Mouse (Mus musculus): ENCODE measurements around the gene Slc16a4. TPM values are rescaled to one million over a fixed set of nuclear protein-coding genes. Genes with fewer than 3 reads are reported as not detected.

The Slc16a4 gene
- 0.51 and 0.92 TPM in 2 replicates for polyA plus RNA-seq (2015; fragmentation: Nextera tagmentation; extraction: Ambion mirVana)

DNA sequence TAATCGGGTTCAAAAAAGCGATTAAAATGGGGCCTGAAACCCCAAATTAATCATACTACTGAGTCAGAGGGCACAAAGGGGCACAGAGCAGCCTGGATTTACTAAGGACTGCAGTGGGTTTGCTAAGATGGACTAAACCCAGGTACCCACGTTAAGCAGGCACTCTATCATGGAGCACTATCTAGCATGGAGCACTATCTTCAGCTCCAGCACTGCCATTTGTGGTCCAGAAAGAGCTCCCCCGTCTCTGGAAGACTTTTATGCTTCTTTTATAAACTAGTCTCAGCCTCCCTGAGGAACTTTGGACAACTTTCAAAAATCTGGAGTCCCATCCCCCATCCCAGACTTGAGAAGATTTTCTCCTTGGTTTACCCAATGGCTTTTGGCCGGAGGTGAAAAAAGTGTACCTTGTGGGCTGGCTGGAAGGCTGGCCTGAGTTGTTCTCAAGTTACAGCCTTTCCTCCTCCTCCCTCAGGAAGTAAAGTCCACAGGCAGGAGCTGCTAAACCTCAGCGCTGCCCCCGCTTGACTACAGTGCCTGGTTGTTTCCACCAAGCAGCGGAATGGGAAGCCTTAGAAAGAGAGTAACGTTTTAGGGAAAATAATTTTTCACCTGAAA, at the start of gene Slc16a4:
Gene Slc16a4 (plus strand): TSS at position 467 of the 618 bp plus-strand sequence.
- no peak for DNase-seq (ENCODE audit: low spot score)

DNA sequence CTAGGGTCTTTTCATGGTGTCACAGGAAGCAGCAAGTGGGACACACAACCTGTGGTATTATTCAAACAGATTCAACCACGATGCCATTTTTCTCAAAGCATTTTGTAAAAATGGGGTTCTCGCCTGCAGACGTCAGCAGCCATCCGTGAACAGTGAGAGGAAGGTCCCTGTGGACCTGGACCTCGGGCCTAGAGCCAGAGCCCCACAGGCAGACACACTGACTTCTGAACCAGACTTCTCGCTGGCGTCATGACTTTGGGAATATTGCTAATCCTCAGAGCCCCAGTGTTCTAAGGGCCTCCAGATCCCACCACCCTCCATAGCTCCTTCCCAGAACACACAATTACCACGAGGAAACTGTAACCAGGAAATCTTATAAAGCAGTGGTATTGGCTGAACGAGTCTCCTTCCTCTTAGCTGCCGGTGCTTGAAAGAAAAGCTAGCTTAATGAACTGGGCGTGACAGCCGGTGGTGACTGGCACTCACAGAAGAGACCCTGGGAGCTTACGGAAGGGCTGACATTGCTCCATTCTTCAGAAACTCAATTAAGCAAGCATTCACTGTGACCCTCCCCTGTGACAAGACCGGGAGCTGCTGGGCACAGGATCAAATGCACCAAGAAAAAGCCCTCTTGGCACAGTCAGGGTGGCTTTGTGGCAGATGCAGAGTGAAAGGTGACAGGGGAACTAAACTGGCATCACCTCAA, 49.5 kb upstream of the Slc16a4 start:
- DNase-seq (ENCODE audit: low spot score): no peak

DNA sequence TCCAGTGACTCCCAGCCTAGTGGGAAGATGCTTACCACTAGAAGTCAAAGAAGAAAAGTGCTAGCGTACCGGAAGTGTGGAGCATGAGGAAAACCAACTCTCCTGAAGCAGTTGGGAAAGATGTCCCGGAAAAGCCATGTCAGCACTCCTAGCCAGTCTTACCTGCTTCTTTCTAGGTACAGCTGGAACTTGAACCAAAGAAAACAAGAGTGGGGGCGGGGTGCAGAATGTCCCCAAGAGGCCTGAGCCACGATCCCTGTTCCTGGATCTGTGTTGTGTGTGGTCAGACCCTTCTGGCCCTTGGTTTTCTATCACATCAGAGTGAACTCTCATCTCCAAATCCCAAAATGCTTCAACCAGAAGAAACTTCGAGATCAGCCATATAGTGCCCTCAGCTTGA, 44.2 kb upstream of the Slc16a4 start:
- DNase-seq (ENCODE audit: low spot score): no peak

DNA sequence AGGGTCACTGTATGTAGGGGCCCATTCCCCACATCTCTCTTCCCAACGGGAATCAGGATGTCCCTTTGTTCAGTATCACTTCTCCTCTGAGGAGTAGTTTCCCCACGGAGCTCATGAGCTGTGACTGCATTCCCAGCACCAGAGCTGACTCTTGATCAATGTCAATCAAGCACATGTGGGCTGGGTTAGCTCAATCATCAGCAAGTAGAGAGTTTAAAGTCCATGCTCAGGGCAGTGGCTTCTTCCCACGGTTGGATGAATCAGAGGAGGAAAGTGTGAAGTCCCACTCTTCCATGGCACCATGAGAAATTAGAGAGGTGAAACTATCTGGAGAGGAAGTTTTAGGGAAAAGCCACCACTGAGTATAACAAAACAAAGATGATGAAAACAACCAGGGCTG, 42.0 kb upstream of the Slc16a4 start:
- no peak for DNase-seq (ENCODE audit: low spot score)

DNA sequence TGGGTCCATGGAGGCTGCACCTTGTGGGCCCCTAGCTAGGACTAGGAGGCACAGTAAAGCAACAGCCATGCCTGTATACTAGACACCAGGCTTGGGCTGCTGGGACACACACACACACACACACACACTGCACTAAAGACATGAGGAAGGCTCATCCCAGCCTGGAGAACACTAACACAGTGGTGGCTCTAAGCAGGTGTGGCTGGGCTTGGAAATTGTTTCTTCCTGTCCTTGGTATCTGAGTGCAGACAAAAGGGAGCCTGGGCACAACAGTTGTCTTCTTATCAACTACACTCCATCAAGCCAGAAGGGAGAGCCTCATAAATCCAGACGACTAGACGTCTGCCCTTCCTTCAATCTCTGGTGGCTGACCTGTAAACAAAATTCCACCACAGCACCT, 40.7 kb upstream of the Slc16a4 start:
- DNase-seq (ENCODE audit: low spot score): no peak

DNA sequence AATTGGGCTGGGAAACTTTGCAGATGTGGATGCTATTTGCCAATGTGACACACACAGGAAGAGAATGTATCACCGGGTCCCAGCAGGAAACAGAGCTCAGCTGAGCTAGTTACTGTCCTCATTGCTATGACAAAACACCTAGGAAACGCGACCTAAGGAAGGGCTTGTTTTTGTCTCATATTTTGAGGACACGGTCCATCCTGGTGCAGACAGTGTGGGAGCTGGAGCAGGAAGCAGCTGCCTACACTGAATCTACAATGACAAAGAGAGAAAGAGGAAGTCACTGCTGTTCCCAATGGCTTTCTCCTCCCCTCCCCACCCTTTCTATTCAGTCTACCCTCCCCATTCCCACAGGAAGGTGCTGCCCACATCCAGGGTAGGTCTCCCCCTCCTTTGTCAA, 39.0 kb upstream of the Slc16a4 start:
- peak; percentile 12 for DNase-seq (ENCODE audit: low spot score)

DNA sequence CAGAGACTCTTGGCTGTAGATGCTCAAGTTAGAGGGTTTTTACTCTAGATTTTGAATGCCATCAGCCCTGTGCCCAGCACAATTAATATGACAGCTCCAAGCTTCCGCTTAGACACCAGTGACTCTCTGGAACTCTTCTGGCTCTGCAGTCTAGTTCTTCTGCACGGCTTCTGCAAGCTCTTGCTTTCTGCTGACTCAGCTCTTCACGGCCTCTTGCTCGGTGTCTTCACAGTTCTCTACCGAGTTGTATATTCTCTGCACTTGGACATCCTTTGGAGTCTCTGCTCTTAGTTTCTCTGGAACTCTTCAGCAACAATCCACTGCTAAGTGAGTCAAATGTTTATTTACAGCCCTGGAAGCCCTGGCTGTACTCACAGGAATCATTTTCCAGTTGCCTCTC, 37.1 kb upstream of the Slc16a4 start:
- DNase-seq (ENCODE audit: low spot score): no peak

DNA sequence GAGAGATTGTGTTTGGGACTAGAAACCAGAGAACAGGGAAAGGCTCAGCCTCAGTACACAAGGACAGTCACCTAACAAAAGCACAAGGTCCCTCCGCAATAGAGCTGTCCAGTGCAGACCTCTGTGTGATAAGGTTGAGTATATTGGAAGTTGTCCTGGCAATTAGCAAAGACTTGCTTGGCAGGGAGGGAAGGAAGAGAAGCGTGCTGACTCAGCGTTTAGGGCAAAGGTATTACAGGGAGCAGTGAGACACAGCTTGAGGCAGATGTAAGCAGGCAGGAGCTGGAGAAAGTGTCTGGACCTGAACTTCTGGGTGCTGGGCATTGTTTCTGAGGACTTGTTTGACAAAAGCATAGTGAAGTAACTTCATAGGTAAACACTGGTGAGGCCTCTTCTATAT, 35.0 kb upstream of the Slc16a4 start:
- DNase-seq (ENCODE audit: low spot score): no peak

DNA sequence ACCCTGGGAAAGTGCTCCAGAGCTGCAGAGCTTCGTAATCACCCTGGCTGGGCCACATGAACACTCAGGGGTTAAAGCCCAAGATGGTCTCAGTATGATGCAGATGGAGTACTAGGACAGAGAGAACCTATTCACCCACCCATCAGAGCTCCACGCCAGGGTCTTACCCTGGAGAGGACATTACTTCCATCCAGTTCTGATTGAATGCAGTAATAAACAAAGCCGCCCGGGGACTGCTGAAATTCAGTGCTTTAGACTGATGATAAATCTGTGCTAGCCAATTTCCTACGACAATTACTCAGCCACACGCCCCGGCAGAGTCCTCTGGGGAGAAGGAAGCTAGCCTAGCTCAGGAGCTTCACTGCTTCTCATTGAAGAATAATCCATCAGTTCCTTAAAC, 34.3 kb upstream of the Slc16a4 start:
- DNase-seq (ENCODE audit: low spot score): no peak

DNA sequence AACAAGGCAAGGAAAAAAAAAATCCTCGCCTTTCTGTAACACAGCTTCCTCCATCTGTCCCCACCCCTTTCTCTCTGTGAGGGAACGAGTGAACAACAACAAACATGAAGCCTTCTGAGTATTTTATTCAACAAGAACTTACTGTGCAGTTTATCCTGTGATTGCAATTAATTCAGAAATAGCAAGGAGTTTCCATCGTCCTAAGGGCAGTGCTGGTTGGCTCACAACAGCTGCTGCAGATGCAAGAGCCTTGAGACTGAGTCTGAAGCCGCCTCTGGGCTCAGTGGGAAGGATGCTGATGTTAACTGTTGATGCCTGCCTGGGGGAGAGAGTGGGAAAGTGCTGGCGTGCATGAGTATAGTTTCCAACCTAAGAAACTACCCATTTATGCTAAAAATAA, 33.1 kb upstream of the Slc16a4 start:
- DNase-seq (ENCODE audit: low spot score): no peak

DNA sequence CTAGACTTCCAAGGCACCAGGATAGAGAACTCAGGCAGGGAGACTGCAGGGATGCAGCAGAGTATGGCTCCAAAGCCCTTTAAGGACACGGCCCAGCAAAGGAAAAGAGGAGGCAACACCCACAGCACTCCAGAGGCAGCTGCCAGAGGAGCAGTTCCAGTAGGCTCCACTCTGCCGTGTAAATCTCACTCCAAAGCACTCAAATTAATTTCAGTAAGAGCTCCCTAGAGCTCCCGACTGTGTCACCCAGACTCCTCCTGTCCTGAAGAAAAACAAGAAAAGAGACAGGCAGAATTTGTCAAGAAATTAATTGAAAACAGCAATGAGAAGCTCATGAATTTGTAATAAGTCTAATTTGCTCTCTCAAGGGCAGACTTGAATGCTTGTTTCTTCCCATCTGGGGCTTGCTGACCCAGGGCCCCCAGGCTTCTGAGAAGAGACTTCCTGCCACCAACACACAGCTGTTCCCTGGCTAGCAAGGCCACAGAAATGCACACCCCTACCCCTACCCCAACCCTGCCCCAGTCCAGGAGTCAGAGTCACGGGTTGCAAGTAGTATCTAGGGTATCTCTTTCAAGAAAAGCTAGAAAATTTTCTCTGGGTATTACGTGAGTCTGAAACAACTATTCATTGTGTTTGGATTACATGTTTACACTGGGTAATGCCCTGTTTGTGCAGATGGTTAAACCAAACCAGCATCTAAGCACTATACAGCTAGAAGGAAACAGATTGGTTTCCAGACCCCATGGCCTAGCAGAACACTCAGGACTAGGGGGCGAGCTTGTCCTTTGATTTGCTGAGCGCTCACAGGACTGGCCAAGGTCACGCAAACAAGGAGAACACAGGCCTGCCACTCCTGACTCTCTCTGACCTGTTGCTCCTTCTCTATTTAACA, 29.8 kb upstream of the Slc16a4 start:
- peak; percentile 48 for DNase-seq (ENCODE audit: low spot score)

DNA sequence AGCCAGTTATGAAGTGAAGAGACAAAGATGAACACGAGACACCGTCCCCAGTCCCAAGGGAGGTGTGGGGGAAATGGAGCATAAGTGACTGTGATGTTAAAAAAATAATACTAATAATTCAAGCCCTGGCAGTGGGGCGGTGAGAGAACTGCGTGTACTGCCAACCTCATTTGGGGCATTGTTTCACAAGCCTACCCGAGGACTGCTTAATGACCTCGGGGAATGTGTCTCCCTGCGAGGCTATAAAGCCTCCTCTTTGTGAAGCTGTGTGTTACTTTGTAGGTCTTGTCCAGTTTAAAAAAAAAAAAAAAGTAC, 29.2 kb upstream of the Slc16a4 start:
- no peak for DNase-seq (ENCODE audit: low spot score)

DNA sequence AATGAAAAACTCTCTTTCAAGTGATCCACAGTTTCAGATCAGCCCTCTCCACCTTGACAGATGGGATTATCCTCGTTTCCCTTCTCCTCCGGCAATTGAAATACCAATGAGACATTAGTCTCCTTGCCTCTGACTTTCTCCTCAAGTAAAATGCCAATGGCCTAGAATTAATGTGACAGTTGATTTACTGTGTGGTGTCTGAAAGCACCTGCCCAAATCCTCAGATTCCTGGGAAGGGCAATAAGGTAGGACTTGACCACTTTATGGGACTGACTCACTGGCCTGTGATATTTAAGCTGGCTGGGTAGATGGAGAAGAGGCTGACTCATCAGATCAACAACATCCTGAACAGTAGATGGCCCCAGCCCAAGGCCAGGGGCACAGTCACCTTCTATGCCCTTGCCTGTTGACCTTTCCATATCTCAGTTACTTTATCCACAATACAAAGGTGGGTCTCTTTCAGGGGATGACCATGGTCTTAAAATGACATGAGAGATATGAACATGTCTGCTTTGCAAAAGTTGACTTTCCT, 24.1 kb upstream of the Slc16a4 start:
- DNase-seq (ENCODE audit: low spot score): no peak

DNA sequence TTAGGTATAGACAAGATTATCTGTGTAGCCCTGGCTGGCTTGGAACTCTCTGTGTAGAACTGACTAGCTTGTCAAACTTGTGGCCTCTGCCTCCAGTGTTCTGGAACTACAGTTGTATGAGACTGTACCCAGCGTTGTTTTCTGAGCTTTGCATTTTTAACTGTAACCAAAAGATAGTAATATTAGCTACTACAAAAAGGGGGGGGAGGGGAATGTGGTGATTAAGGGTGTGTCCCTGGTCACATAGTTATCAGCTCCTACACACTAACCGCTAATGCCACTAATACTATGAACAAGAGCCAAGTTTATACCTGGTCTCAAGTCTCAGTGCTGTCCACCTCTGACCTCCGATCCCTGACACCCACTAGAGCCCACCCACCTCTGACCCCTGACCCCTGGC, 18.6 kb upstream of the Slc16a4 start:
- DNase-seq (ENCODE audit: low spot score): no peak

DNA sequence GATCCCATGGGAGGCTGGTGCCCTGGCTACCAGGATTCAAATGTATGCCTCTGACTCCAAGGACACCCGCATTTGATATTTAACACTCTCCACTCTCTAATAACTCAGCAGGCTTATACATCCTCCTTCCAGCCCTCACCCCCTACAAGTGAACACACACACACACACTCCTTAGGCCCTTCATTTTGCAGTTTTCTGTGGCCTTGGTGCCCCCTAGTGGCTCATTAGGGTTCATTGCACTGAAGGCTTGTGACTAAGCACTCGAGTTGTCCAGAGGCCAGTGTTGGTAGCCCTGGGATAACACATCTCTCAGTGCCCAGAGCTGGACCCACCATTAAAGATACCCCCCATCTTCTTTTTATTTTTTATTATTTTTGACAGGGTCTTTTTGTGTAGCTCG, 17.2 kb upstream of the Slc16a4 start:
- peak; percentile 76 for DNase-seq (ENCODE audit: low spot score)

DNA sequence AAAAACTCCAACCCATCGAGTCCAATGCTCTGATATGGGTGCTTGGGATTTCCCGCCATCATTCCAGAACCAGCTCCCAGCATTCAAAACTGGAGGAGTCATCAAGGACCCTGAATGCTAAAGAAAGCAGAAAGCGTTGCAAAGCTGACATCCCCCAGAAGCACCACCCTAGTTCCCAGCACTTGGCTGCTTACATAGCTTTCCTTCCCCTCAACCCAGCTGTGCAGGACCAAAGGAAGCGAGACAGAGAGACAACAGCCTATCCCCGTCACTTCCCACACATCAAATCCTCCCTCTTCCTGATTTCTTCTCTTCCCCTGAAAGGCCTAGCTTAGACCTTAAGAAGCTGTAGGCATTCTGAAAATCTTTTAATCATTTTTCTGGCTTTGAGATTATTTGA, 15.7 kb upstream of the Slc16a4 start:
- DNase-seq (ENCODE audit: low spot score): no peak

DNA sequence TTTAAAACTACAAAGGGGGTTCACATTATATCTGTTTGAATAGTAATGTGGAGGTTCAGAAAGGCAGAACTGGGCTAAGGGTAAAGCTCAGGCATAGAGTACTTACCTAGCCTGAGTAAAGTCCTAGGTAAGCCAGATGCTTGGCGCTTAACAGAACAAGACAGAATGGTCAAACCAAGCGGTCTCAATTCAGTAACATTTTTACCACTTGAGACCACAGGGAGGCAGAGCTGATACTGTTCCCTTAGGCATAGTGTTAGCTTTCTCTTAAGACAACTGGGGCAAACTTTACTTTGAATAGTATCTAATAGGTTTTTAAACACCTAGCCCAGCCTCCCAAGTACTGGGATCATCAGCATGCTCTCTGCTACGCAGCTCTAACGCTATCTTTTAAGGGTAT, 15.0 kb upstream of the Slc16a4 start:
- no peak for DNase-seq (ENCODE audit: low spot score)

DNA sequence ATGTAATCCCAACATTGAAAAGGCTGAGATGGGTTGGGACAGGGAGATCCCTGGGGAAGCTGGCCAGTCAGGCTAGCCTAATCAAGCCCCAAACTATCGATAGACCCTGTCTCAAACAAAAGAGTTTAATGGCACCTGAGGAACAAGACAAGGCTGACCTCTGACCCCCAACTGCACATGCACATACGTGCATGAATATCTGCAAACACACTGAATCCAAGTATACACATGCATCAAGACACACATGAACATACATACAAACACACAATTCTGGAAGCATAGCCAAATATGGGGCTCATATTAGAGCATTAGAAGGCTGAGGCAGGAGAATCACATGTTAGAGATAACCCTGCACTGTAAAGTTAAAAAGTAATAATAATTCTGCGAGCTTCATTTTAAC, 14.4 kb upstream of the Slc16a4 start:
- no peak for DNase-seq (ENCODE audit: low spot score)

DNA sequence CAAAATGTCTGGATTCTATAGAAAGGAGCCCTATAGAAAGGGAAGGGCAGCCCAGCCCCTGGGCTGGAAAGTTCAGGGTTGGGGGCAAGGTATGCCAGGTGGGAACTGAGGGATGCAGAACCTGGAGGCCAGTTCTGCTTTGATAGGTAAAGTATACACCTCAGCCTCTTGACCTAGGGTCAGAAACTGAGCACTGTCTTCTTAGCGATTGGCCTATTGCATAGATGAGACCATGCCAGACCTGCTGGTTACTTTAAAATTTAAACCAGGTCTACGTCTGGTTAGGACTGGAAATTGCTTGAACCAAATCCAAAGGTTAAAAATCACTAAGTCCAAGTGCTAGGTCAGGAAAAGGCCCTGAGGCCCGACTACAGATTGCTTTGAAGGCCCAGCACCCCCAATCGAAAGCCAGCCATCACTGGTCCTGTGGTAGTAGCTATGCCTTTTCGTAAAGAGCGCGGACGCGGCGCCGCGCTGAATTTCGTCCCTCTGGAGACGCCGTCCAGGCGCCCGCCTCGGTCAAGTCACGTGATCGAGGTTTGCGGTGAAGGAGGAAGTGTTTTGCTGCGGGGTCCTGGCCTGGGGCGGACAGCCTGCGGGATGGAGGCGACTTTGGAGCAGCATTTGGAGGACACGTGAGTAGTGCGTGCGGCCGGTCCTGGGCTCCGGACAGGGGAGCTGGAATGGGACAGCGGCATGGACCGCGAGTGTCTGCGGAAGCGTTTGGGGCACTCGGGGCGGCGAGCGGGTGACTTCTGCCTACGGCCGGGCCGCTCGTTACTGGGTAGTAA, 12.4 kb upstream of the Slc16a4 start, which contains the start of gene Lamtor5:
Gene Lamtor5 (plus strand): TSS at position 380 of the 791 bp plus-strand sequence.
- peak; percentile 88 for DNase-seq (ENCODE audit: low spot score)

DNA sequence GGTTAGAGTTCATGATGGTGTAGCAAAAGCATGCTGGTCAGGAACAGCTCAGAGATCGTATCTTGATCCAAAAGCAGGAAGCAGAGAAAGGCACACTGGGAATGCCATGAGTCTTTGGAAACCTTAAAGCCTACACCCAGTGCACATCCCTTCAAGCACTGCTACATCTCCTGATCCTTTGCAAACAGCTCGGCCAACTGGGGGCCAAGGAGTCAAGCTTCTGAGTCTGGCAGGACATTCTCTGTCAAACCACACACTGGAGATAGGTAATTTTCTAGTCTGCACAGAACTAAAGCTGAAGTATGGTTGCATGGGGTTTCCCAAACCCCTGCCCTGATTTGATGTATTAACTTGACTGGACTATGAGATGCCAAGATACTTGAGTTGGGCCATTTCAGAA, 4.9 kb upstream of the Slc16a4 start:
- no peak for DNase-seq (ENCODE audit: low spot score)

DNA sequence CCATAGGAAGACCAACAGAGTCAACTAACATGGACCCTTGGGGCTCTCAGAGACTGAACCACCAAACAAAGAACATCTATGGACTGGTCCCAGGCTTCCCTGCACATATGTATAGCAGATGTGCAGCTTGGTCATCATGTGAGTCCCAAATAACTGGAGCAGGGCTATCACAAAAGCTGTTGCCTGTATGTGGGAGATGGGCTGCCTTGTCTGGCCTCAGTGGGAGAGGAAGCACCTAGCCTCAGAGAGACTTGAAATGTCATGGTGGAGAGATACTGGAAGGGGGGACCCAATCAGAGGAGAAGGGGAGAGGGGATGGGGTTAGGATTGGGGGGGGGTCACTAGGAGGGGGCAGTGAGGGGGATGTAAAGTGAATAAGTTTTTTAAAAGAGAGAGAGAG, 3.7 kb upstream of the Slc16a4 start:
- no peak for DNase-seq (ENCODE audit: low spot score)
